Mouse (Mus musculus): ENCODE measurements around the gene C5ar2. TPM values are rescaled to one million over a fixed set of nuclear protein-coding genes. Genes with fewer than 3 reads are reported as not detected.
A peak's percentile ranks its signal among the peaks of the same experiment; 100 is the strongest.

The C5ar2 gene
- polyA plus RNA-seq, 1 experiment from 2014 or later = not detected

DNA sequence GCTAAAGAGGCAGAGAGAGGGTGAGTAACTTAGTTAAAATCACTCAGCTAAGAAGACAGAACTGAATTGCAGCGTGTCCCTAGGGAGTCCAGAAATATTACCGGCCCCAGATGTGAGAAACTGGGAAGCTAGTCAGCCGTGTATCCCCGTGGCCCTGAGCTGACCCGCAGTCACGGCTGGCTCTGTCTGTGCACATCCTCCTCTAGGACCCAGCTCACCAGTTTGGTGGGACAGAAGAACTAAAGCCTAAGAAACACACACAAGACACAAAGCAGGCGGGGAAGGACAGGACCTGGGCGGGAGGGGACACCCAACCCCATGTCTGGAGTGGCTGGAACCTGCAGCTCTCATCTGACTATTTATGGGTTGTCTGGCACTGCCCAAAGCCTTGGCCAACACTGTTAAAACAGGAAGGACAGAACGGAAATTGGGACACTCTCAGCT lies 4.4 kb downstream of the C5ar2 start:
- TF ChIP-seq CTCF (IDR thresholded peaks at IDR 0.05) = no peak
- in situ Hi-C loops (cut with MboI; ENCODE audit: low pct_unique_long_range_greater_than_20kb) = no loop called here
- ChIA-PET POLR2A (no interaction called here), CTCF (no interaction called here)
- no peak for DNase-seq (ENCODE audit: low read depth, low spot score)
- no peaks in the 10 kb centered on the region for H3K27me3 ChIP-seq
- ATAC-seq = peak; percentile 52

DNA sequence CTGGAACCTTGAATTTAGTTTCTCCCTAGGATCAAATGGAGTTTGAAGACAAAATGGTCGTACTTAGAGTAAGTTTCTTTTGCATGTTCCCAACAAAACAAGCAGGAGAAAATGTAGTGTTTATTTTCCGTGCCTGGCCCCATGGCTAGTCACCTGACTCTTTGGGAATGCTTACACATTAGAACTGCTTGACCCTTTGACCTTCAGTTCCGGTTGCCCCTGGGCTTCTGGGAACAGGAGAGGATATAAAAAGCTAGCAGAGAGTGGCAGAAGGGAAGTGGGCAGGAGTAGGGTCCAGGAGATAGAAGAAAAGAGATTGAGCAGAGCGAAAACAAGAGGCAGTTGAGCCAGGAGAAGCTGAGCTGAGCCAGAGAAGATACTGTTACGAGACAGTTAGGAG lies 14.1 kb downstream of the C5ar2 start:
- ChIA-PET CTCF (interaction anchor here (2.1 kb wide), 1 partner anchor 33 kb away, joined by 9 read pairs; no protein-coding TSS in a partner anchor), POLR2A (interaction anchor here (0.6 kb wide), 1 partner anchor 34 kb away, joined by 6 read pairs; no protein-coding TSS in a partner anchor)
- ATAC-seq (no peak), DNase-seq (ENCODE audit: low read depth, low spot score) (no peak)
- in situ Hi-C loops (cut with MboI; ENCODE audit: low pct_unique_long_range_greater_than_20kb) = no loop called here
- H3K27me3 ChIP-seq = no peaks in the 10 kb centered on the region
- TF ChIP-seq CTCF (IDR thresholded peaks at IDR 0.05) = no peak

GRCm38 (mm10) chr7:16221582-16222272 lies 22.2 kb downstream of the C5ar2 start, which contains the start of gene Dhx34:
Dhx34 (minus strand) TSS chr7:16222037.
- in situ Hi-C loops (cut with MboI; ENCODE audit: low pct_unique_long_range_greater_than_20kb) = no loop called here
- peak; percentile 93 for ATAC-seq
- H3K27me3 ChIP-seq = no peaks in the 10 kb centered on the region
- POLR2A ChIA-PET = interaction anchor here (1.3 kb wide), 2 partner anchors 15 to 99 kb away, joined by 3 read pairs; no protein-coding TSS in a partner anchor
- no peak for TF ChIP-seq CTCF (IDR thresholded peaks at IDR 0.05)
- CTCF ChIA-PET = interaction anchor here (0.7 to 1.7 kb wide), 4 partner anchors 9 to 57 kb away, joined by 3 to 4 read pairs (median 3); no protein-coding TSS in a partner anchor
- DNase-seq (ENCODE audit: low read depth, low spot score) = peak; percentile 86

DNA sequence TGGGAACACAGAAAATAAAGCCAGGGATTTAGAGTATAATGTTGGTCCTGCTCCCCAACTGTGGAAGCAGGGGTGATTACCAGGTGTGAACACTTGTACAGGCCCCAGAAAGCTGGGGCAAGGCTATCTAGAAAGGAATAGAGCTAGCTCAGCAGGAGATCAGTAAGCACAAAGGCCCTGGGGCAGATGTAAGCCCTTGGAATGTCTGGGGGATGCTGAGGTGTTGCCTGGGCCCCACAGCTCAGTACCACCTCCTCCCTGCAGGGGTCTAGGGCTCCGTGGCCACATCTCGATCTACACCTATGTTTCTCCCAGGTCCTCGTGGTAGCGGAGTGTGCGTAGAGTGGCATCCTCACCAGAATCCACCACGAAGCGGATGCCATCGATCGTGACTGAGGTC lies 30.0 kb downstream of the C5ar2 start:
- in situ Hi-C loops (cut with MboI; ENCODE audit: low pct_unique_long_range_greater_than_20kb) = no loop called here
- DNase-seq (ENCODE audit: low read depth, low spot score) (no peak), ATAC-seq (no peak)
- CTCF ChIA-PET = interaction anchor here (0.8 to 1.2 kb wide), 3 partner anchors 9 to 49 kb away, joined by 3 to 5 read pairs (median 3); no protein-coding TSS in a partner anchor
- POLR2A ChIA-PET = no interaction called here
- H3K27me3 ChIP-seq = no peaks in the 10 kb centered on the region
- TF ChIP-seq CTCF (IDR thresholded peaks at IDR 0.05) = no peak

DNA sequence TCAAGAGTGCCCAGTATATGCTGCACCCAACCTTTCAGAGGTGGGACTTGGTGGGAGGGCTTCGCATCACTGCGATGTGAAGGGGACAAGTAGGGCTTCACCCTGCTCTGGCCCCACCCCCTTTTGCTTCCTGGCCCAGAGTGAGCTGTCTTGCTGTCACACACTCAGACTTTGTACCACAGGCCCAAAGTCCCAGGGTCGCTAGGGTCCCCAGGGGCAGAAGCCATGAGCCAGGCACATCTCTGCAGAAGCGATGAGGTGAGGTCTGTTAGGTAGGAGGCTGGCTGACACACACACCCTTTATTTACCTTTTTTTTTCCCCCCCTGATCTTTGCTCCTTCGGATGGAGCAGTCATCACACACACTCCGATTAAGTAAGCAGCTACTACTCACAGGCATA lies 30.8 kb downstream of the C5ar2 start:
- TF ChIP-seq CTCF (IDR thresholded peaks at IDR 0.05) = no peak
- ChIA-PET CTCF (interaction anchor here (1.0 to 1.2 kb wide), 2 partner anchors 10 to 50 kb away, joined by 3 to 5 read pairs; no protein-coding TSS in a partner anchor), POLR2A (no interaction called here)
- no peak for DNase-seq (ENCODE audit: low read depth, low spot score)
- in situ Hi-C loops (cut with MboI; ENCODE audit: low pct_unique_long_range_greater_than_20kb) = no loop called here
- no peaks in the 10 kb centered on the region for H3K27me3 ChIP-seq
- no peak for ATAC-seq

- in situ Hi-C loops (cut with MboI; ENCODE audit: low pct_unique_long_range_greater_than_20kb) = no loop called here
- ChIA-PET CTCF (interaction anchor here (1.9 kb wide), 1 partner anchor 52 kb away, joined by 10 read pairs; no protein-coding TSS in a partner anchor), POLR2A (no interaction called here)
- DNase-seq (ENCODE audit: low read depth, low spot score) (no peak), ATAC-seq (no peak)
- no peaks in the 10 kb centered on the region for H3K27me3 ChIP-seq
- no peak for TF ChIP-seq CTCF (IDR thresholded peaks at IDR 0.05)
These were observed 33.0 kb downstream of the C5ar2 start for GRCm38 (mm10) chr7:16210862-16211365.

DNA sequence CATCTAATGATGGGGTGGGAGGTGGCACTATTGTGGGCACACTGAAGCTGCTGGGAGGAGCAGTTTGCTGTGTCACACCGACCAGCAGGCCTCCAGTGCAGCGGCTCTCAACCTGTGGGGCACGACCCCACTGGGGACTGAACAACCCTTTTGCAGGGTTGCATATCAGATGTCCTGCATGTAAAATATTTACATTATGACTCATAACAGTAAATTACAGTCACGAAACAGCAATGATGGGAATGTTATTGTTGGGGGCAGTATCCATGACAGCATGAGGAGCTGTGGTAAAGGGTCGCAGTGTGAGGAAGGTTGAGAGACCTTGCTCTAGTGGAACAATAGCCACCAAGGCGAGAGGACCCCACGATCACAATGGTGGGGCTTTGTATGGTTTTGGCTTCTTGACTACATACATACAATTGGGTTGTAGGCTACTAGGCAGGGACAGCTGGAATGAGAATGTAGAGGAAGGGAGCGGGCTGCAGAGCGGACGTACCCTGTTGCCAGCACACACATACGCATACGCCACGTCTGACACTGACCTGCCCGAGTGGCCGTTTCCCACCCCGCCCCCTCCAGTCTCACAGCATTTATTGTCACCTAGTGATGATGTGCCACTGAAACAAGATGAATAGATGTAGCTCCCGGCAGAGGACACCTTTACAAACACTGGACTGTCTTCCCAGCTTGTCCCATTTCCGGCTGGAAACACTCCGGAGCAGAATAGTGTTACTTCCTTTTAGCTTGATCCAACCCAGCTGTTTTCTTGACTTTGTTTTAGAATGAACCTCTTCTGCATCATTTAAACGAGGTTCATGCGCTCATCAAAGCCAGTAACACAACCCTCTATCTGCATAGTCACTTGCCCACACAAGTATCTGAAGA lies 34.9 kb downstream of the C5ar2 start:
- CTCF ChIA-PET = interaction anchor here (1.0 kb wide), 1 partner anchor 13 kb away, joined by 3 read pairs; the partner anchor contains the start of gene Dhx34
- ATAC-seq (no peak), DNase-seq (ENCODE audit: low read depth, low spot score) (no peak)
- no peaks in the 10 kb centered on the region for H3K27me3 ChIP-seq
- in situ Hi-C loops (cut with MboI; ENCODE audit: low pct_unique_long_range_greater_than_20kb) = no loop called here
- POLR2A ChIA-PET = no interaction called here
- TF ChIP-seq CTCF (IDR thresholded peaks at IDR 0.05) = no peak

GRCm38 (mm10) chr7:16207496-16207895 lies 36.5 kb downstream of the C5ar2 start:
- peak; percentile 77 for DNase-seq (ENCODE audit: low read depth, low spot score)
- no peak for TF ChIP-seq CTCF (IDR thresholded peaks at IDR 0.05)
- H3K27me3 ChIP-seq = no peaks in the 10 kb centered on the region
- POLR2A ChIA-PET = interaction anchor here (0.6 to 1.2 kb wide), 3 partner anchors 14 to 62 kb away, joined by 3 to 5 read pairs (median 3); partner anchors contain the start of gene Dhx34
- CTCF ChIA-PET = no interaction called here
- ATAC-seq = peak; percentile 96
- in situ Hi-C loops (cut with MboI; ENCODE audit: low pct_unique_long_range_greater_than_20kb) = no loop called here

- ChIA-PET POLR2A (interaction anchor here (0.6 to 1.2 kb wide), 3 partner anchors 15 to 62 kb away, joined by 3 to 5 read pairs (median 3); partner anchors contain the start of gene Dhx34), CTCF (no interaction called here)
- no peak for TF ChIP-seq CTCF (IDR thresholded peaks at IDR 0.05)
- no peak for DNase-seq (ENCODE audit: low read depth, low spot score)
- no peaks in the 10 kb centered on the region for H3K27me3 ChIP-seq
- in situ Hi-C loops (cut with MboI; ENCODE audit: low pct_unique_long_range_greater_than_20kb) = no loop called here
- peak; percentile 42 for ATAC-seq
These were observed 36.9 kb downstream of the C5ar2 start for GRCm38 (mm10) chr7:16207076-16207475.

DNA sequence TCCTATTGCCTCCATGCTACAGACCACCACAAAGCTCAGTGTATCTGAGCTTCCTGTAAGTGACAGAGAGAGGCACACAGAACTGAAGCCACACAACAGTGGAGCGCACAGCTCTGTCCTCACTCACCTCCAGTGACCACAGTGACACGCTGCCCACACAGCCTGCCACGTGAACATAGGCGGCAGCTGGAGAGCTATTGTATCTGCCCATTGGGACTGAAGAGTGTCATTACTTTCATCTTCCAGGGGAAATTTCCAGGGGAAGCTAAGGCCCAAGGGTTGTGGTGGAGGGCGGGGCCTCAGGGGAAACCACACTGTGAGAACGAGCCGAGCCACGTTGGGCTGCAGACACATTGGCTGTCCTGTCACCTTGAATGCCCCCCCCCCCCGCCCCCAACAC lies 39.2 kb downstream of the C5ar2 start:
- ATAC-seq (no peak), DNase-seq (ENCODE audit: low read depth, low spot score) (no peak)
- H3K27me3 ChIP-seq = no peaks in the 10 kb centered on the region
- in situ Hi-C loops (cut with MboI; ENCODE audit: low pct_unique_long_range_greater_than_20kb) = no loop called here
- TF ChIP-seq CTCF (IDR thresholded peaks at IDR 0.05) = no peak
- ChIA-PET POLR2A (interaction anchor here (0.6 kb wide), 1 partner anchor 63 kb away, joined by 3 read pairs; no protein-coding TSS in a partner anchor), CTCF (interaction anchor here (1.8 kb wide), 1 partner anchor 17 kb away, joined by 4 read pairs; the partner anchor contains the start of gene Dhx34)

Measured in Patski (cell line).